Mouse (Mus musculus) heart, embryonic 13.5 days (tissue): Measurements from ENCODE around the gene Zzz3. TPM values are rescaled to one million over a fixed set of nuclear protein-coding genes. Genes with fewer than 3 reads are reported as not detected.

Experiments
- ATAC-seq: fragments of 200-750 bp; cut with Nextera tagmentation; 2 replicates; pipeline ENCODE4 v1.8.0; 2017; ENCODE audit warnings: moderate TSS enrichment; ENCODE audit not compliant: insufficient number of reproducible peaks, low FRiP score, low TSS enrichment; ENCODE audit errors: extremely low read depth
- H3K27ac ChIP-seq: fragments of 300-500 bp; sonication (generic); replicated peaks from 2 replicates; pipeline ENCODE4 v1.5.1; 2015; ENCODE audit warnings: moderate library complexity, mild to moderate bottlenecking, inconsistent platforms
- H3K27me3 ChIP-seq: fragments of 300-500 bp; sonication (generic); replicated peaks from 2 replicates; pipeline ENCODE4 v1.6.1; 2015; ENCODE audit warnings: mild to moderate bottlenecking, inconsistent platforms
- H3K36me3 ChIP-seq: fragments of 300-500 bp; sonication (generic); 2 replicates; pipeline ENCODE4 v1.6.1; 2015; ENCODE audit warnings: mild to moderate bottlenecking, inconsistent platforms
- H3K4me1 ChIP-seq: fragments of 300-500 bp; sonication (generic); 2 replicates; pipeline ENCODE4 v1.6.1; 2015; ENCODE audit warnings: inconsistent platforms
- H3K4me2 ChIP-seq: fragments of 300-500 bp; sonication (generic); 2 replicates; pipeline ENCODE4 v1.6.1; 2015; ENCODE audit warnings: inconsistent platforms, mild to moderate bottlenecking, moderate library complexity
- H3K4me3 ChIP-seq: fragments of 300-500 bp; sonication (generic); 2 replicates; pipeline ENCODE4 v1.5.1; 2015; ENCODE audit warnings: moderate library complexity, mild to moderate bottlenecking, inconsistent platforms
- H3K9ac ChIP-seq: fragments of 300-500 bp; sonication (generic); 2 replicates; pipeline ENCODE4 v1.6.1; 2015; ENCODE audit warnings: inconsistent platforms, mild to moderate bottlenecking, moderate library complexity
- H3K9me3 ChIP-seq: fragments of 300-500 bp; sonication (generic); 2 replicates; pipeline ENCODE4 v1.6.1; 2016; ENCODE audit warnings: inconsistent platforms
- WGBS: fragments of 180-500 bp; shearing (Covaris S2); methylation state at CpG from one replicate; pipeline ENCODE4 v1.1.7; 2015; ENCODE audit warnings: mixed read lengths; 5-methylcytosine and 5-hydroxymethylcytosine counted together
- polyA plus RNA-seq: library from polyadenylated mRNA; unstranded; fragments of >200 nt; fragmentation: Nextera tagmentation; extraction: Ambion mirVana; gene quantifications from 2 replicates; pipeline ENCODE4 v1.2.1, GENCODE M21; 2015

The Zzz3 gene
- polyA plus RNA-seq, 1 experiment from 2014 or later = 31.0 TPM

DNA sequence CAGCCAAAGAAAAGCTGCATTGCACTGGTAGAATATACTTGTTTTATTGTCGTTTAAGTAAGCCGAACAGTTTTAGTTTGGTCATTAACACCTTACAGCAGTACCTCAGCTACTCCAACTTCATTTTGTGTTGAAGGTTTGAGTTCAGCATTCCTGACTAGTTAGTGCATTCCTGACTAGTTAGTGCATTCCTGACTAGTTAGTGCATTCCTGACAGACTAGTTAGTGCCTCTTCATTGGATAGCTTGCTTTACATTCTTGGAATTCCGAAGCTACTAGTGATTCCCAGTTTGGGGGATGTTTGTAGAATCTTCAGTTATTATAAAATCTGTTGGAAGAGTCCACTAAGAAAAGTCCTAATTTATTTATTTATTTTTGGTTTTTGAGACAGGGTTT lies 7.4 kb downstream of the Zzz3 start:
- Histone ChIP-seq H3K27me3 (no peaks in the 10 kb centered on the region), H3K9me3 (no peaks in the 10 kb centered on the region), H3K4me2 (no peak overlapping the region), H3K27ac (no peak overlapping the region), H3K9ac (no peak overlapping the region), H3K4me1 (peaks cover 85% of the 10 kb centered on the region), H3K4me3 (no peak overlapping the region), H3K36me3 (no peaks in the 10 kb centered on the region)
- ATAC-seq = no peak
- 85% methylated on average over 3 of the region's 3 CpGs for WGBS

DNA sequence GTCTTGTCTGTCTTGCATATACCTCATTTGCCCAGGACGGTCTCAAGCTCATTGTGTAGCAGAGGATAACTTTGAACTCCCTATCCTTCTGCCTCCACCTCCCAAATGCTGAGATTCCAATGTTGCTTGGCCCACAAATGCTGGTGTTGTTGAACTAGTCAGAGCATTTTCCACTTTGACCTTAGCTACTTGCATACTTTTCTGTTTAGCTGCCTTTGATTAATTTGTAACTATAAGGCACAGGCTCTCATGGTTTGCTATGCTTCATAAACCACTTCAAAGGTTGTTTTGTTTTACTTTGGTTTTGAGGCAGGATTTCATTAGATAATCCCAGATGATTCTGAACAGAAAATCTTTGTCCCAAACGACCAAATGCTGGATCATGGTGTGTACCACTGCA lies 8.6 kb downstream of the Zzz3 start:
- no peak for ATAC-seq
- no peak overlapping the region for H3K9ac ChIP-seq
- no peaks in the 10 kb centered on the region for H3K36me3 ChIP-seq
- H3K9me3 ChIP-seq = no peaks in the 10 kb centered on the region
- no peak overlapping the region for H3K4me3 ChIP-seq
- H3K4me1 ChIP-seq = peaks cover 78% of the 10 kb centered on the region
- no peak overlapping the region for H3K4me2 ChIP-seq
- 67% methylated on average over 2 of the region's 2 CpGs for WGBS
- H3K27ac ChIP-seq = no peak overlapping the region
- H3K27me3 ChIP-seq = no peaks in the 10 kb centered on the region

DNA sequence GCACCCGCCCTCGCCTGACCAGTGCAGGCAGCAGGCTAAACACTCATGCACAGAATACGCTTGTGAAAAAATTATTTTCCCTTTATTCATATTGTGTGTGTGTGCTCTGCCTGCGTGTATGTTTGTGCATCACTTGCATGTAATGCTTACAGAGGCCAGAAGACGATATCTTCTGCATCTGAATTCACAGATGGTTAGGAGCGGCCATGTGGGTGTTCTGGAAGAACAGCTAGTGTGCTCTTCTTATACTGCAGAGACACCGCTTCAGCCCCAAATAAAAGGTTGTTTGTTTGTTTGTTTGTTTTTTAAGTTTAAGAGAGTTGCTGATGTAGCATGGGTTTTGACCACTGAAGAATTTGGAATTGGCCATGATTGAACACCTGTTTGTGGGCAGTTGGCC lies 10.1 kb downstream of the Zzz3 start:
- Histone ChIP-seq H3K9ac (no peak overlapping the region), H3K4me1 (peaks cover 65% of the 10 kb centered on the region), H3K27me3 (no peaks in the 10 kb centered on the region), H3K27ac (peak overlapping the region; percentile 53; the same call in 1 of the 2 replicates), H3K4me3 (no peak overlapping the region), H3K36me3 (peaks cover 3% of the 10 kb centered on the region; the same call in 1 of the 2 replicates), H3K4me2 (no peak overlapping the region), H3K9me3 (no peaks in the 10 kb centered on the region)
- ATAC-seq = no peak
- WGBS = 89% methylated on average over 7 of the region's 7 CpGs

DNA sequence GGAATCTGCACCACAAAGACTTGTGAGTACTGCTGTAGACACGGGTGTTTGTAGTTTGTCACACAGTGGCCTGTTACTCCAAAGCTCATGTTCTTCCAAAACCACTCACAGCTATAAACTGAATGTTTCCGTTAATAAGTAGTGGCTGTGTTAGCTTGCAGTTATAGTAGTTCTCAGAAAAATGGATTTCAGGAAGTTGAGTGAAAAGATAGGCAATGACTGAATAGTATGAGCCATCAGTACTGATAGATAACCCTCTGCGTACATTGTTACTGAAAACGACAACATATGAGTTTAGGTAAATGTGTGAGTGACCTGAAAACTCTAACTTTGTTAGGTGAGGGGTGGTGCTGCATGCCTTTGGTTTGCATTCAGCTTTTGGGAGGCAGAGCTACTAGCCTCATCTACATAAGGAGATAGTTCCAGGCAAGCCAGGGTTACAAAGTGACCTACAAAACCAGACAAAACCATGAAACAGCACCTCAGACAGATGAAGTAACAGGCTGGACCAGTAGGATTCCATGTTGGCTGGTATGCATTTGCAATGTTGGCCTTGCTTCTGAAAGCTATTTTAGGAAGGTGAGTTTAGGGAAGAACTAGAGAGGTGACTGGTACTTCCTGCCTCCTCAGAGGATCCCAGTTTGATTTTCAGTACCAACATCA lies 10.8 kb downstream of the Zzz3 start:
- ATAC-seq = no peak
- Histone ChIP-seq H3K36me3 (peaks cover 3% of the 10 kb centered on the region; the same call in 1 of the 2 replicates), H3K9ac (no peak overlapping the region), H3K9me3 (no peaks in the 10 kb centered on the region), H3K27ac (peak overlapping the region; percentile 53), H3K27me3 (no peaks in the 10 kb centered on the region), H3K4me1 (peaks cover 69% of the 10 kb centered on the region), H3K4me2 (no peak overlapping the region), H3K4me3 (no peak overlapping the region)
- 63% methylated on average over 4 of the region's 4 CpGs for WGBS

DNA sequence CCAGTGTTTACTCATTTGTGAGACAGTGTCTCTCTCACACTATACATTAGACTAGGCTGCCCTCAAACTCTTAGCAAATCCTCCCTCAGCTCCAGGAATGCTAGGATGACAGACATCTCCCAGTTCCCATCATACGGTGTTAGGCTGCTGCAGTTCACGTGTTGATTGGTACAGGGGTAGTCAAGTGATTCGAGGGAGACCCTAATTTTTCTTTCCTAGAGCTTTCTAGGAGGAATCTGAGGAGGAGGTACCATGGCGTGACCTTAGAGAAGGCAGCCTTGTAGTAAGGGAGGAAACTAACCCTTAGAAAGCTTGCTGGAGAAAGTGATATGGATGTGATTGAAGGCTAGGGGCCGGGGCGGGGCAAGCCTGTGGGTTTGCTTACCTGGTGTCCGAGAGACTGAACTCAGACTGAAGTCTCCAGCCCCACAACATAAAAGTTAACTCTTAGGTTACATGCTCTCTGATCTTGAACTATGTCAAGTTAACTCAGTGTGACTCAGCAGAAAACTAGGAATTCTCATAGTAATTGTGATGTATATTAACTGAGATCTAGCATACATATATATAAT lies 15.8 kb downstream of the Zzz3 start:
- 64% methylated on average over 7 of the region's 7 CpGs for WGBS
- H3K4me1 ChIP-seq = peaks cover 58% of the 10 kb centered on the region
- H3K27me3 ChIP-seq = no peaks in the 10 kb centered on the region
- H3K27ac ChIP-seq = no peak overlapping the region
- H3K9ac ChIP-seq = no peak overlapping the region
- ATAC-seq = no peak
- no peaks in the 10 kb centered on the region for H3K9me3 ChIP-seq
- H3K36me3 ChIP-seq = peaks cover 3% of the 10 kb centered on the region; the same call in 1 of the 2 replicates
- H3K4me3 ChIP-seq = no peak overlapping the region
- no peak overlapping the region for H3K4me2 ChIP-seq

DNA sequence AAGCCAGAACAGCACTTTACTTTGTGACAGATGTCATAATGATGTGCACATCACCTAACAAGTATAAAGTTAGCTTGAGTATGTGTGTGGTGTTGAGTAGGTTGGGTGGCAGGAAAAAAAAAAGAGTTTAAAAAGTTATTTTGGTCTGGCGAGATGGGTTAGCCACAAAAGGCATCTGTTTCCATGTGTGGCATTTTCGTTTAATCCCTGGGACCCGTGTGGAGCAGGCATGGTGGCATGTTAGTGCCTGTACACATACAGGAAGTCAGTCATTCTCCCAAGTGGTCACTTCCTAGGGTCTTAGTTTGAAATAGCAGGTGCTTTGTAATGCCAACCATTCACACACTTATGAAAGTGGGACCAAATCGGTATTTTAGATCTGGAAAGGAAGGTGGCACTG lies 17.1 kb downstream of the Zzz3 start:
- 73% methylated on average over 4 of the region's 4 CpGs for WGBS
- no peak for ATAC-seq
- H3K27ac ChIP-seq = no peak overlapping the region

DNA sequence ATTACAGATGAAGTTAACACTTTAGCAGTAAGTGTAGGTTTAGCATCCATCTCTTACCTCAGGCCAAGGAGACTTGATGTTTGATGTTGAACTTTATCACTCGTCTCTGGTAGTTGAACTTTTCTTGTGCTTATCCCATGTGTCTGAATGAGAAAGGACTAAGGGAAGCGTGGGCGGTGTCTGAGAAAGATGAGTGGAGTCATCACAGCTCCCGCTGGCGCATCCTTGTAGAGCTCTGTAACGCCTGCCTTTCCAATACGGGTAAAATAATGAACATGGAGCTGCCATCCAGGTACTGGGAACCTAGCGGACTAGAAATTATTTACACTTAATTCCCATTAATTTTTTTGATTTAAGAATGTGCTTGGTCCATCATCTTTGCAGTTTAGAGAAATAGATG lies 33.7 kb downstream of the Zzz3 start:
- no peak for ATAC-seq
- no peak overlapping the region for H3K4me3 ChIP-seq
- peaks cover 46% of the 10 kb centered on the region for H3K36me3 ChIP-seq
- no peak overlapping the region for H3K9ac ChIP-seq
- H3K4me2 ChIP-seq = no peak overlapping the region
- no peaks in the 10 kb centered on the region; the same call in 1 of the 2 replicates for H3K4me1 ChIP-seq
- WGBS = 89% methylated on average over 8 of the region's 8 CpGs
- no peaks in the 10 kb centered on the region for H3K9me3 ChIP-seq
- no peaks in the 10 kb centered on the region for H3K27me3 ChIP-seq
- H3K27ac ChIP-seq = no peak overlapping the region

More for the DNA sequence above, 17.1 kb downstream of the Zzz3 start:
- no peaks in the 10 kb centered on the region for H3K27me3 ChIP-seq
- no peak overlapping the region for H3K4me3 ChIP-seq
- peaks cover 3% of the 10 kb centered on the region; the same call in 1 of the 2 replicates for H3K36me3 ChIP-seq
- H3K9ac ChIP-seq = no peak overlapping the region
- no peaks in the 10 kb centered on the region for H3K9me3 ChIP-seq
- peaks cover 54% of the 10 kb centered on the region for H3K4me1 ChIP-seq
- H3K4me2 ChIP-seq = no peak overlapping the region

DNA sequence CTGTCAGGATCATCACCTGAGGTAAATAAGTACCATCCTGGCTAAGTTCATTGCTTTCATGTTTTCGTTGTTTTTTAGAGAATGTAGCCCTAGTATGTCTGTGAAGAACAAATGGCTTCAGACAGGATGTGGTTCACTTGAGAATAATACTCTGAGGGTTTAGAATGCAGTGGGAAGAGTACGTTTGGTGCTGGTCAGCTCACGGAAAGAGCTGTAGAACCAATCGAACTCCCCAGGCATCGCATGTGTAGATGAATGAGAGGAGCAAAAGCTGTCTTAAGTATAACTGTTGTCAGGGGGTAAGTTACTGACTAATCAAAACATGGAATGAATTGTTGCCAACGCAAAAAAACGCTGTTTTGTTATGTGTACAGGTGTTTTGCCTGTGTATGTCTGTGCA lies 37.4 kb downstream of the Zzz3 start:
- peaks cover 39% of the 10 kb centered on the region for H3K36me3 ChIP-seq
- 92% methylated on average over 7 of the region's 7 CpGs for WGBS
- H3K9me3 ChIP-seq = no peaks in the 10 kb centered on the region
- H3K4me2 ChIP-seq = no peak overlapping the region
- H3K9ac ChIP-seq = no peak overlapping the region
- H3K27me3 ChIP-seq = no peaks in the 10 kb centered on the region
- H3K27ac ChIP-seq = no peak overlapping the region
- H3K4me3 ChIP-seq = no peak overlapping the region
- no peak for ATAC-seq
- H3K4me1 ChIP-seq = no peaks in the 10 kb centered on the region; the same call in 1 of the 2 replicates

DNA sequence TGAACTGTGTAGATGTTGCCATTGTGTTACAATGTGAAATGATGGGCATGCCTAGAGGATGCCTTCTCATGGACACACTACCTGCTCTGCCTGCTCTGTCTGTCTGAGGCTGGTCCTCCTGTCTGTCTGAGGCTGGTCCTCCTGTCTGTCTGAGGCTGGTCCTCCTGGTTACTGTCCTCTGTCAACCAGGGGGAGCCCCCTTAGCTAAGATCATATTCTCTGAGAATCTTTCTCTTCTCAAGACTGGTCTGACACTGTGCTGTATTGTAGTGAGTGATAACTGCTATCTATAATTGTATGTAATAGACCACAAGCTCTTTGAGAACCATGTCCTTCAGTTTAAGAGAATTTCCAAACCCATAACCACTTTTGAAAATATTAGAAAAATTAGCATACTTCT lies 40.3 kb downstream of the Zzz3 start:
- Histone ChIP-seq H3K4me3 (no peak overlapping the region), H3K27me3 (no peaks in the 10 kb centered on the region), H3K4me1 (no peaks in the 10 kb centered on the region; the same call in 1 of the 2 replicates), H3K27ac (no peak overlapping the region), H3K9ac (no peak overlapping the region), H3K4me2 (no peak overlapping the region), H3K9me3 (no peaks in the 10 kb centered on the region), H3K36me3 (peaks cover 32% of the 10 kb centered on the region)
- ATAC-seq = no peak

DNA sequence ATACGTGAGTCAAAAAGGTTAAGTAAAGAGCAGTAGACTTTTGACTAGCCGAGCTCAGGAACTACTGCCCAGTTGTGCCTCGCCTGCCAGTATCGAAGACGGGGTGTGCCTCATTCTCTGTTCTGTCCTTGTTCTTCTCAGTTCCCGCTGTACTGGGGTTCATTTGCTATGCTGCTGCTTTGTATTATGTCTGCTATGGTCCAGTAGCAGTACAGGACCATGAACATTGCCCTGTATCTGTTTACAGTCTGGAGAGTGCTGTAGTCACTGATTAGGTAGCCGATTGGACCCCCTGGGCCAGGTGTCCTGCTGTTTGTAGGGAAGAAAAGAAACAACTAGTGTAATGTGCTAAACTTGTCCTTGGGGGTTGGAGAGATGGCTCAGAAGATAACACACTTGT lies 42.8 kb downstream of the Zzz3 start:
- H3K4me2 ChIP-seq = no peak overlapping the region
- H3K36me3 ChIP-seq = peaks cover 23% of the 10 kb centered on the region
- no peak overlapping the region for H3K27ac ChIP-seq
- no peak overlapping the region for H3K4me3 ChIP-seq
- H3K9me3 ChIP-seq = no peaks in the 10 kb centered on the region
- H3K4me1 ChIP-seq = no peaks in the 10 kb centered on the region
- no peak for ATAC-seq
- 95% methylated on average over 7 of the region's 7 CpGs for WGBS
- no peak overlapping the region for H3K9ac ChIP-seq
- no peaks in the 10 kb centered on the region for H3K27me3 ChIP-seq

DNA sequence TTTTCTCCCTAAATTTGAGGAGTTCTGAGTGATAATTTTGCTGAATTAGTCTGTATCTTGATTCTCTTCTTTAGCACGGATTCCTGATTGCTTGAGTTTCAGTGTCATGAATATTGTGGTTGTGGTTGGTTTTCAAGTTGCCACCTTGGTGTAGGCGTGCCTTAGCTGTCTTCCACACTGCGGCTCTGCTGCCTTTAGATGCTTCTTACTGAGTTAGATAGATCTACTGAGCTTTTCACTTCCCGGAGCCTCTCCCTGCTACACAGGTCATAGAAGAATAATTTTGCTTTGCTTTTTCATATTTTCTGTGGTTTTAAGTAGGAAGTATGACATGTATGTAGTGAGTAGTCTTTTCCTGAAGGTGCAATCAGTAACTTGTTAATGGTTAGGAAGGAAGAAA lies 47.5 kb downstream of the Zzz3 start:
- 88% methylated on average over 4 of the region's 4 CpGs for whole genome bisulfite sequencing
- no peak for ATAC-seq
- H3K9ac ChIP-seq = no peak overlapping the region
- H3K36me3 ChIP-seq = peaks cover 15% of the 10 kb centered on the region
- no peaks in the 10 kb centered on the region for H3K27me3 ChIP-seq
- no peak overlapping the region for H3K4me3 ChIP-seq
- no peaks in the 10 kb centered on the region for H3K9me3 ChIP-seq
- H3K4me2 ChIP-seq = no peak overlapping the region
- no peak overlapping the region for H3K27ac ChIP-seq
- H3K4me1 ChIP-seq = no peaks in the 10 kb centered on the region

DNA sequence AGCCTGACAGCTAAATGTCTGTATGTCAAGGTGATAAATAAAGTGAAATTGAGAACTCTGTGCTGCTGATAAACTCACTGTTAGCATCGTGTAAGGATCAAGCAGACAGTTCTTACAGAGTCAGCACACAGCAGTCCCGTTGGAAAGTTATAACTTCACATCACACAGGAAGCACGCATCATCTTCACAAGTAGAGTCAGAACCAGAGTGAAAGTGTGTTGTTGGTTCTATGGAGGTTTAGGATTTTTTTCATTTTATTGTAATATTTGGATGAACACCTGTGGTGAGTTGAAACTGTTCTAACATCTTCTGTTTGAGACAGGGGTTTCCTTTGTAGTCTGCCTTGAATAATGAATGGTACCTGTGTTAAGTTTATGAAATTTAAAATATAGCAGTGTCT lies 48.8 kb downstream of the Zzz3 start:
- H3K4me3 ChIP-seq = no peak overlapping the region
- H3K27ac ChIP-seq = no peak overlapping the region
- no peaks in the 10 kb centered on the region for H3K4me1 ChIP-seq
- H3K4me2 ChIP-seq = no peak overlapping the region
- H3K9ac ChIP-seq = no peak overlapping the region
- no peaks in the 10 kb centered on the region for H3K27me3 ChIP-seq
- no peak for ATAC-seq
- 82% methylated on average over 3 of the region's 3 CpGs for WGBS
- H3K36me3 ChIP-seq = peaks cover 13% of the 10 kb centered on the region
- no peaks in the 10 kb centered on the region for H3K9me3 ChIP-seq
